Mouse (Mus musculus) cerebellum, adult 9-11 months (tissue): ENCODE data around the gene Gsto2.

Experiments used
- DNase-seq: peaks from one replicate; pipeline ENCODE4 v3.0.0; 2022

The Gsto2 gene

DNA sequence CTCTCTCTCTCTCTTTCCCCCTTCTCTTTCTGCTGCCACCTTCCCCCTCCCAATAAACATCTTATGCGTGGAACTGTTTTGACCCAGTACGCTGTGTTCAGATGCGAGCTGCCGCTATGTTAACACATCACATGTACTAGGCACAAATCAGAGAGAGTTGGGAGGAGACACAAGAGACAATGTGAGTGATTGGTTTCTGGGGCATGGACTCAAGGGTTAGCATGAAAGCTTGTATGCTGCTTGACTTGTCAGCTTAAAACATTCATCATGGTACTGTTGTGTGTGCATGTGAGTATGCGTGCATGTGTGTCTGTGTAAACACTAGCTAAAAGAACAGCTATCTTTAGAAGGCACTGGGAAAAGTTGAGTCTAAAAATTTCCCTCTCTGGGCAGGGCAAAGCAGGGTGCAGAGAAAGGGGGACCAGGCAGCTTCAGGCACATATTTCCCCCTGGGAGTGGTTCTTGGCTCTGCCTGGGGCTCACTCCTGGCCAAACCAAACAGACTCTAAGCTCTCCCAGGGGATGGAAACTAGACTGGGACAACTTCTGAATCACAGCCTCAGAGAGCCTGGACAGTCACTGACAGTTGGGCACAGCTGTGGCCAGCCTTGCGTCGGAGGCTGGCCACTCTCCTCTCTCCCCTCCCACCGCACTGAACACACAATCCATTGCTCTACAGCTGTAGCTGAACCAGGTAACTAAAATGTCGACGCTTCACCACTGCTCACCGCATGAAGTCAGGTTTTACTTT is 26.4 kb downstream of the Gsto2 start:
- DNase-seq: no peak

DNA sequence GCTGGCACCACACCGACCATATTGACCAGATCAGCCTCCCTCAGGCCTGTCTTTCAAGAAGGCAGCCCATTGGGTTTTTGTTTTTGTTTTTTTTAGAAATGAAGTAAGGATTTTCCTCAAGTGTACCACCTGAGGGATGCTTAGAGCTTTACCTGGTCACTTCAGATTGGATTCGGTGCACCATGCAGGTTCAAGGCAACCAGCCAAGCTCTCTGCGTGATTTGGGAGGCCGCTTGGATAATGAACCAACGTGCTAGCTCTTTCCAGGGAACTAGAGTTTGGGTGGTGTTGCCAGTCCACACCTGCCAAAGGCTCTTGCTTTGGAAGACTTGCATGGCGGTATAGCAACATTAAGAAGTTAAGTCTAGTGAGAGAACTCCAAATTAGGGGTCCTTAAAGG is 27.8 kb downstream of the Gsto2 start:
- no peak for DNase-seq

- no peak for DNase-seq
Observed at GRCm38 (mm10) chr19:47898472-47899079, 33.2 kb downstream of the Gsto2 start.

DNA sequence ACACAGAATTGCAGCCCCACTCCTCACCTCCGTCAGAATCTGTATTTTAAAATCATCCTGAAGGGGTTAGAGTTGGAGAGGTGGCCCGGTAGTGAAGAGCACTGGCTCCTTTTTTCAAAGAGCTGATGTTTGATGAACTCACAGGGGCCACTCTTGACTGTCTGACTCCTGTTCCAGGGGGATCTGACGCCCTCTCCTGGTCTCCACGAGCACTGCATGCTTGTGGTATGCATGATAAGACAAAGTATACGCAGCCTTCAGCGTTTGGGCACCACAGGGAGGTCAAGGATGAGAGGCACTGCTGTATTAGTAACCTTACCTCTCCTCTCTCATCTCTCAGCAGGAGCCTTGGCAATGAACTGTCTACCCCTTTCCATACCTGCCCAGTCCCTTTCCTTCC is 34.7 kb downstream of the Gsto2 start:
- no peak for DNase-seq

DNA sequence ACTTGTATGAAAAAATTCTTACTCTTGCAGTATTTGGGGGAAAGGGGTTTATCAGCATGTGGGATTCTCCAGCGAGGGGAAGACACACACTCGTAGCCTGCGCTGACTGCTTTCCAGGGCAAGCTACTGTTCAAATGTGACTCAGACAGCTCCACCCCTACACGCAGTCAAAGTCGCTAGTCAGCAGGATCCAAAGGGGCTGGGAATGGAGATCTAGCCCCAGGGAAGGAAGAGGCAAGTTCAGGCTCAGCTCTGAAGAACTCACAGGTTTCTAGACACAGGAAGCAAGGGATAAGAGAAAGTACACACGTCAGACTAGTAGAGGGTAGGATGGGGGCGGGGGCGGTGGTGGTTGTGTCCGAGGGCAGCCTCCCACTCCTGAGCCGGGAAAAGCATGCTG is 35.2 kb downstream of the Gsto2 start:
- no peak for DNase-seq

- DNase-seq: no peak
Observed at GRCm38 (mm10) chr19:47902316-47903201, 37.2 kb downstream of the Gsto2 start.

- DNase-seq: no peak
Observed at GRCm38 (mm10) chr19:47903679-47904078, 38.3 kb downstream of the Gsto2 start.

- DNase-seq: no peak
Observed at GRCm38 (mm10) chr19:47905081-47905480, 39.7 kb downstream of the Gsto2 start.

- DNase-seq: no peak
Observed at GRCm38 (mm10) chr19:47905603-47906002, 40.3 kb downstream of the Gsto2 start.

DNA sequence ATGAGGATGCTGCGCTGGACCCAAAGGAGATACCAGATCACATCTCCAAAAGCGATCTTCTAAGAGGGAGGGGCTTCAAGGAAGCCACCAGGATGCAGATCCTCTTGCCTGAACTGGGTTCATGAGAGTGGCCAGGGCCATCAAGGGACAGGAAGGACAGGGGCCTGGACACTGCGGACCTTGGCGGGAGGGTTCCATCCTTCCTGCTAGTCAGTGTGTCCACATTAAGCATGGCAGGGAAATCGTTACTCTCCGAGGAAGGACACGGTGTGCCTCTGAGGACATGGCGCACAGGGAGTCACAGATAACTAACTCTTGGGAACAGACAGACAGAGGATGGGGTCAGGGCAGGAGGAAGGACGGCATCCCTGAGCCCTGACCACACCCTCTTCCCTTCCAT is 42.3 kb downstream of the Gsto2 start:
- no peak for DNase-seq

DNA sequence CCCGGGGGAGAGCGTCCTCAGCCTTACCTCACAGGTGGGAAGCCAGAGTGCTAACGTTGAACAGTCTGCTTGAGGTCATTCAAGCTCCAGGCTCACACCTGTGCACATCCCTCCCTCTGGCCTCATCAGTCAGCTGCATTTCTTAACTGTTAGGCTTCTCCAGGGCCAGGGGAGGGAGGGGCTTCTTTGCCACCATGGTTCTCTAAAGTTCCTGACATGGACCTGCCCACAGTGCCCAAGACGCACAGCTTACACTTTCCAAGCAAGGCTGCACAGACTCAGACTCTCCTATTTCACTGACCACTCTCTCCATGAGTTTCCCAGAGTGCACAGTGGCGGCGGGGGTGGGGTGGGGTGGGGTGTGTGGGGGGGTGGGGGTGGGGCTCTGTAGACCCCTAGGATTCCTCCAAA is 43.6 kb downstream of the Gsto2 start:
- no peak for DNase-seq

DNA sequence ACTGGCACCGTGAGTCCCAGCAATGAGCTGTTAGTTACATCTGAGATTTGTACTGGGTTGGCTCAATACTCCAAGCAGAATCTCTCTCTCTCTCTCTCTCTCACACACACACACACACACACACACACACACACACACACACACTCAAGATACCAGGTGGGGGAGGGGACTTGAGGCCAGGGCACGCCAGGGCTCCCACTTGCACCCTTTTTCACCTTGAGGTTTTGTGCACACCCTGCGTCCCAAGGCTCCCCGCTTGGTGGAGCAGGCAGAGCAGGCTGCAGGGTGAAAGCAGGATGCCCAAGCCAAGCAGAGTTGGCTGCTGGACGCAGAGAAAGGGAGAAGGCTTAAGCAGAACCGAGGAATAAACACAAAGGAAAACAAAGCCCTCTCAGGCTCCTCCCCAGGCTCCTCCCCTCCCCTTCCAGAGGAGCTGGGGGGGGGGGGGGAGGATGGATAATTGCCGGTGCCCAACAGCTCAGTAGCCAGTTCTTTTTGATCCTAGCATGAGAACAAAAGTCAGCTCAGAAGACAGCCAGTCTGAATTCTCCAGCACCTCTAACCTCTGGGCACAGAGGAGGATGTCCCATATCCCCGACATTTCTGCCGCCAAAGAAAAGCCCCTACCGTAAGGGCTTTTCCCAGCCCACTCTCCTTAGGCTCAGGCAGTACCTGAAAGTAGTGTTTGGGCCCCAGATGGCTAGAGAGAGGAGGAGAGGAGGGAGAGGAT is 44.2 kb downstream of the Gsto2 start:
- DNase-seq: no peak

DNA sequence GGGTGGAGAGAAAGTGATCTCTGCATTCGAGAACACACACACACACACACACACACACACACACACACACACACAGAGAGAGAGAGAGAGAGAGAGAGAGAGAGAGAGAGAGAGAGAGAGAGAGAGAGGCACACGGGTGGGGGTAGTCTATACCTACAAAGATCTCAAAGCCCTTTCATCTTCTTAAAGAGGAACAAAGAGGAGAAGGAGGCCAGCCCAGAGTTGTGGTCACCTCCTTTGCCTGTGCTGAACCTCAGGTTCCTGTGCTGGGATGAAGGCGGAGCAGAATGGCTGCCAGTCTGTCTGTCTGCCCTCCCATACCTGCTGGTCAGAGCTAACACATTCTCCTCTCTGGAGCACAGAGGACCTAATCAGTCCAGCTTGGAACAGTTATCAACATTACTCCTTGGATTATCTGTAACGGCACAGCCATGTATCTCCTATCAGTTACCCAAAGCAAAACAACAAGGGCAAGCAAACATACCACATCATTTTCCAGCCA is 44.8 kb downstream of the Gsto2 start:
- no peak for DNase-seq

DNA sequence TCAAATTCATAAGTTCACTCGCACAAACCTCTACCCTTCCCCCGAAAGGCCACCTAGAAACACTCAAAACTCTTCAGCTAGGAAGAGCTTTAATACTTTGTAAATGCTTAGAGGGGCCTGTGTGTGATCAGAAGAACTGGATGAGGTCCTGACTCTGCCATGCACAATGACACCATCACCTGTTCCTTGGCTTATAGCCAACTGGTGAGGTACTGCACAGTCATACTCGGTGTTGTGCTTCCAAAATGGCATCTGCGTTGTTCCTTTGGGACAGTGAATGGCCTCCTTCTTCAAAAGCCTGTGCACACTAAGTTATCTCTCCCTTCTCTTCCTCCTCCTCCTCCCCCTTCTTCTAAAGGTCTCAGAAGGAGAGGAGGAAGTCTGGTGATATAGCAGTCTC is 45.4 kb downstream of the Gsto2 start:
- no peak for DNase-seq

- no peak for DNase-seq
Observed at GRCm38 (mm10) chr19:47913344-47913743, 48.0 kb downstream of the Gsto2 start.

GRCm38 (mm10) chr19:47914191-47914590 is 48.9 kb downstream of the Gsto2 start:
- DNase-seq: no peak

DNA sequence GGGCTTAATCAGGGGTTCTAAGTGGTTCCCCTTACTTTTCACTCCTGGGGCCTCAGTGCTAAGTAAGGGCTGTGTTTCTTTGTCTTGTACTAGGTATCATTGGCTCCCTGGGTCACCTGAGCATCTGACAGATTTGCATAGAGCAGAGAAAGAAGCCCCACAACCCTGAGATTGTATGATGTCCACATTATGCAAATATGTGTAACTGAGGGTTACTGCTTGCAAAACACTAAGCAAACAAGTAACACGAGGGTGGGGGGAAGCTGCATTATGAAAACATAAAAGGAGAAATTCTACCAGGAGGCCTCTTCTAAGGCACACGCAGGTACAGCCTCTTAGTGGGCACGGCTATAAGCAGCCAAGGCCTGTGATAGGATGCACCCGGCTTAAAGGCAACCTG is 49.9 kb downstream of the Gsto2 start:
- no peak for DNase-seq

DNA sequence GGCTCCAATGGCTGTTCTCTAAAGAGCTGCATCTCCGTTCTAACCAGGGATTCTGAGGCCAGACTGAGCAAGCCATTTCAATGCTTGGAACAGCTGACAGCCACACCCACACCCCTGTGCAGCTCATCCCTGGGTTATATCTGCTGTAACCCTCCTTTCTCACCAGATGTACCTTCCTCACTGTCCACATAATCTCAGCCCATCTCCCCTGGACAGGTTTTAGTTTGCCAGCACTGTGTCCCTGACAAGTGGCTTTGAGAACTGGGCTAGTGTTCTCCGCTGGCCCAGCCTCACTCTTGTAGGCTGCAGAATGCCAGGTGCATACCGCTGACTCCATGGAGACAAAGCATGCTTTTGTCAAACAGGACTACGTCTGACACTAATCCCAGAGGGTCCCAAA is 52.1 kb downstream of the Gsto2 start:
- DNase-seq: no peak

- DNase-seq: no peak
Observed at GRCm38 (mm10) chr19:47918016-47918415, 52.7 kb downstream of the Gsto2 start.

DNA sequence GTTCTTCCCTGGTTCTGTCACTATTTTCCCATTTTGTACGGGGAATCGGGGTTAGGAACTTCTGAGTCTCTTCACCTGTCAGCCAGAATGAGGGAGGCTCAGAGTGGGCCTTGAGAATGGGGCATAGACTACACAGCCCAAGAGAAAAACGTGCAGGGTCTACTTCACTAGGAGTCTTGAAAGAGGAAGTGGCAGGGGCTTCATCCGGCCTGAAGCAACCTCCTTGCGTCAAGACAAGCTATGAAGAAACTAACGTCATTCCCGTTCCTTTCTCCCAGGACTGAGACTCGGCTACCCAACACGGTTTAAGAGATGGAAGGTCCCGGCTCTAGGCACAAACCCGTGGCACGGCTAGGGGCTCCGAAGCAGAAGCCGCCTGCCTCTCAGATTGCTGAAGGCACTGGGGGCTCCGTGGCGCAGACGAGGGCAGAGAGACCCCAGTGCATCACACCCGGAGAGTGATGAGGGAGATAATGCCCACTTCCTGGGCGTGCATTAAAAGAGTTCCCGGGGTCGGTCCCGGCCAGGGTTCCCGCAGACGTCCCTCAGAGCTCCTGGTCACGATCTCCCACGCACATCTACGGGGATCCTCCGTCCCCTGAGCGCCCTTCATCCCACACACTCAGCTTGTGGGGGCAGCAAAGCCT is 53.2 kb downstream of the Gsto2 start:
- no peak for DNase-seq

- no peak for DNase-seq
Observed at GRCm38 (mm10) chr19:47919126-47919965, 54.0 kb downstream of the Gsto2 start, which contains the start of the genes Cfap43 and Itprip. Gene Cfap43, minus strand, starts transcription at chr19:47919287. Gene Itprip, minus strand, starts transcription at chr19:47919299.
